ENCODE assay signal across 8 mouse cellular contexts in genomic region chr16:17890917-17891566, GRCm38 (mm10). TPM values are rescaled to one million over a fixed set of nuclear protein-coding genes. Genes with fewer than 3 reads are reported as not detected.
DNase-seq lines count a peak whose midpoint lies in the region.

No protein-coding gene starts in this region.

- peaks cover 8% of the 10 kb centered on the region; the same call in 1 of the 2 replicates for H3K36me3 ChIP-seq in hindbrain, embryonic 10.5 days

- peak; percentile 94 for DNase-seq in adipocyte (ENCODE audit: low spot score)
- peak; percentile 95 for DNase-seq in cerebellum, adult 9-11 months
- peak; percentile 65 for DNase-seq in frontal cortex, postnatal 10 days (ENCODE audit: low spot score in 2 of 2)
- peak; percentile 58 for DNase-seq in hindbrain, embryonic 10.5 days (ENCODE audit: low spot score)
- DNase-seq in layer of hippocampus, postnatal 10 days (ENCODE audit: low spot score in 2 of 2) = peak; percentile 70 to 73
- DNase-seq in lung, postnatal 10 days = peak; percentile 84
- peak; percentile 72 for DNase-seq in retina, postnatal 1 day
- no peak for DNase-seq in thymus, postnatal 25 days

- peak overlapping the region; percentile 100 for H3K4me3 ChIP-seq in hindbrain, embryonic 10.5 days

- H3K9me3 ChIP-seq in hindbrain, embryonic 10.5 days = no peaks in the 10 kb centered on the region

- peak overlapping the region; percentile 99 for H3K27ac ChIP-seq in hindbrain, embryonic 10.5 days

- H3K4me1 ChIP-seq in hindbrain, embryonic 10.5 days (replicated peaks) = peaks cover 27% of the 10 kb centered on the region

- H3K27me3 ChIP-seq in hindbrain, embryonic 10.5 days (ENCODE audit: insufficient read depth, poor library complexity, severe bottlenecking) = no peaks in the 10 kb centered on the region

- under 1% methylated on average over 44 of the region's 44 CpGs for WGBS in hindbrain, embryonic 10.5 days

RNA-seq across cellular contexts. Expression of gene Gm20518, which starts 0.4 kb away (rescaled TPM):
- 0.14 and 0.20 TPM in 2 replicates for polyA plus RNA-seq in hindbrain, embryonic 10.5 days (2016; fragmentation: Nextera tagmentation; extraction: Ambion mirVana)
- 1 to 10 TPM; 1.3 to 1.7 TPM for total RNA-seq in layer of hippocampus, postnatal 10 days (2021)

RNA-seq across cellular contexts. Expression of gene Tssk1, which starts 3.0 kb away (rescaled TPM):
- polyA plus RNA-seq in hindbrain, embryonic 10.5 days (2016; fragmentation: Nextera tagmentation; extraction: Ambion mirVana) = not detected in 2 replicates
- total RNA-seq in layer of hippocampus, postnatal 10 days (2021) = under 1 TPM in 1 of 2 experiments, not detected in 1; 0.09 TPM

RNA-seq across cellular contexts. Expression of gene Dgcr2, which starts 7.3 kb away (rescaled TPM):
- 96.0 and 100 TPM in 2 replicates for polyA plus RNA-seq in hindbrain, embryonic 10.5 days (2016; fragmentation: Nextera tagmentation; extraction: Ambion mirVana)
- 100 to 1,000 TPM; 109 to 114 TPM for total RNA-seq in layer of hippocampus, postnatal 10 days (2021)

RNA-seq across cellular contexts. Expression of gene Tssk2, which starts 7.4 kb away (rescaled TPM):
- polyA plus RNA-seq in hindbrain, embryonic 10.5 days (2016; fragmentation: Nextera tagmentation; extraction: Ambion mirVana) = not detected in 2 replicates
- total RNA-seq in layer of hippocampus, postnatal 10 days (2021) = not detected

RNA-seq across cellular contexts. Expression of gene Ess2, which starts 20.1 kb away (rescaled TPM):
- polyA plus RNA-seq in hindbrain, embryonic 10.5 days (2016; fragmentation: Nextera tagmentation; extraction: Ambion mirVana) = 54.5 and 57.4 TPM in 2 replicates
- total RNA-seq in layer of hippocampus, postnatal 10 days (2021) = 10 to 100 TPM; 31.7 to 33.5 TPM
